Mouse (Mus musculus) bone marrow, adult 2 months (tissue): ENCODE data around the gene Rptor.

ENCODE experiments used
- CTCF ChIP-seq: fragments of 200-500 bp; IDR thresholded peaks from 2 replicates; pipeline ENCODE4 v1.5.1; 2011; ENCODE audit warnings: low read length, control low read depth; ENCODE audit not compliant: control insufficient read depth, insufficient read depth
- POLR2A ChIP-seq: fragments of 200-500 bp; IDR thresholded peaks from 2 replicates; pipeline ENCODE4 v1.6.1; 2011; ENCODE audit warnings: low read depth, mild to moderate bottlenecking, control low read depth, low read length, borderline replicate concordance; ENCODE audit not compliant: control insufficient read depth

DNA sequence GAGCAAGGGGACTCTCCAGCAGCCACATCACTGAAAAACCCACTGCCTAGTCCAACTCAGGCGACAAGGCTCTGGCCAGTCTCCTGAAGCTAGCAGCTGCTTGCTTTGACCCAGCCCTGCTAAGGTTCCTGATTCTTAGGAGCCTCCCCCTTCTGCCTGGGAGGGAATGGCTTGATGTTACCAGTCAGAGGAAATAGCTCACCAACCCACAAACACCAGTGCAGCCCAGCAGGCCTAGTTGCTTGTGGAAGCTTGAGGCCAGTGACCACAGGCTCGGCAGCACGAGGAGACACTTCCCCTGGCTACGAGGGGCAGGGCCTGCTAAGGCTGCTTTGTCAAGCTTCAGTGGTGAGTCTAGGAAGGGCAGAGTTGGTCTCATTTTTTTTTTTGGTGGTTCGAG, 322.5 kb downstream of the Rptor start:
- TF ChIP-seq CTCF (no peak), POLR2A (no peak)
